Mouse (Mus musculus): ENCODE results near the gene Polr2h.

DNA sequence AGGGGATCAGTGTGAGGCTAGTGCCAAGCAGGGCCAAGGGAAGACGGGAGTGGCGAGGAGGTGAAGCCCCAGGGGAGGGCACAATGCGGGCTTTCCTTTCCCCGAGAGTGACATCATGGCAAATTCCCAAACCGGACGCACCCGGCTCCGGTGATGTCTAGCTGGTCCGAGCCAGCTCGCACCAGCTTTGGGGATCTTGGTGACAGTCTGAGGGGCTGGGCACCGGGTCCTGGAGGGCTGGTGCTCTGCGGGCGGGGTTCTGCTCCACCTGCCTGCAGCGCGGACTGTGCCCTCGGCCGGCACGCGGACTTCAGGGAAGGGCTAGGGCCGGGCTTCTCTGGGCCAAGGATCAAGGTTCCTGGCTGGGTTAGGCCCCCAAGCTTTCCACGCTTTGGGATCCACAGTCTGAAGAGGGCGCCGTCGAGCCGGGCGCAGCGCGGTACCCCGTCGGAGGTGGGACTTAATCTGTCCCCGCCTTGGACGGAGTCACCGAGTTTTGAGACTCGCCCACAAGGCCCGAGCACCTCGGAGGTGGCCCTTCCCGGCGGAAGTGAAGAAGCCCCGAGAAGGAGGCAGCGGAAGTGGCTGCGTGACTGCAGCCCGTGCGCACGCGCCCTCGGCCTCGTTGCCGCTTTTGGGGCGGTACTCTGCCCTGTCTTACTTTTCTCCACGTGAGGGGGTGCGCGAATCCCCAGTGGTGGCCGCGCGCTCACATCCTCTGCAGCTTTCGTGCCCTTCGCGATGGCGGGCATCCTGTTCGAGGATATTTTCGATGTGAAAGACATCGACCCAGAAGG is at the start of gene Polr2h, which contains the start of gene Clcn2:
- TF ChIP-seq FLI1 (IDR thresholded peaks at IDR 0.05; ENCODE audit: low read length), result peak; percentile 52; the same call in 1 of the 2 replicates
- TF ChIP-seq GATA1 (IDR thresholded peaks at IDR 0.05; ENCODE audit: borderline replicate concordance, low read length), result no peak

All from megakaryocyte, embryonic 14.5 days (primary cell).